ENCODE assay signal across 18 mouse cellular contexts in genomic region chr17:11887591-11888205, GRCm38 (mm10).
DNase-seq lines count a peak whose midpoint lies in the region; ATAC-seq and TF ChIP-seq lines count a peak whose summit lies in the region.
"Had no signal": no experiment of that assay in that cellular context is flagged by ENCODE, and none has a peak within 500 bp of the region (broad histone marks: within the 10 kb centered on the region; RNA-seq: fewer than 3 reads in every experiment).

No protein-coding gene starts in this region.

- no peaks in the 10 kb centered on the region for H3K9me3 ChIP-seq in midbrain, postnatal 0 days (ENCODE audit: low read length)
- no peaks in the 10 kb centered on the region for H3K9me3 ChIP-seq in midbrain, embryonic 16.5 days (replicated peaks; ENCODE audit: control insufficient read depth, low read length, poor library complexity, severe bottlenecking)
- H3K9me3 ChIP-seq in hindbrain, embryonic 15.5 days: no peaks in the 10 kb centered on the region
- H3K9me3 ChIP-seq: embryonic facial prominence, embryonic 10.5 days; G1E; kidney, embryonic 15.5 days; limb, embryonic 13.5 days; liver, embryonic 15.5 days had no signal

- no peak for TF ChIP-seq POLR2A in cerebellum, adult 2 months (IDR thresholded peaks at IDR 0.05; ENCODE audit: borderline replicate concordance, insufficient read depth, low read length)

- no peaks in the 10 kb centered on the region for H3K36me3 ChIP-seq in midbrain, postnatal 0 days (ENCODE audit: insufficient read depth, low read length)
- no peaks in the 10 kb centered on the region for H3K36me3 ChIP-seq in midbrain, embryonic 16.5 days (ENCODE audit: control insufficient read depth, insufficient read depth, low read length)
- H3K36me3 ChIP-seq in hindbrain, embryonic 15.5 days: no peaks in the 10 kb centered on the region
- H3K36me3 ChIP-seq: embryonic facial prominence, embryonic 10.5 days; G1E; kidney, embryonic 15.5 days; limb, embryonic 13.5 days; liver, embryonic 15.5 days had no signal

- H3K4me3 ChIP-seq in midbrain, postnatal 0 days (ENCODE audit: low read depth, low read length): no peak overlapping the region
- no peak overlapping the region for H3K4me3 ChIP-seq in midbrain, embryonic 16.5 days (ENCODE audit: low read depth, low read length)
- no peak overlapping the region for H3K4me3 ChIP-seq in cerebellum, adult 2 months (replicated peaks; ENCODE audit: insufficient read depth, low read depth, low read length)
- no peak overlapping the region for H3K4me3 ChIP-seq in hindbrain, embryonic 15.5 days
- H3K4me3 ChIP-seq: embryonic facial prominence, embryonic 10.5 days; erythroblast, embryonic 14.5 days; kidney, embryonic 15.5 days; limb, embryonic 13.5 days; liver, embryonic 15.5 days had no signal

- no peaks in the 10 kb centered on the region for H3K4me1 ChIP-seq in midbrain, postnatal 0 days (ENCODE audit: insufficient read depth, low read length)
- H3K4me1 ChIP-seq in midbrain, embryonic 16.5 days (ENCODE audit: control insufficient read depth, insufficient read depth, low read length): no peaks in the 10 kb centered on the region
- peaks cover 7% of the 10 kb centered on the region for H3K4me1 ChIP-seq in cerebellum, adult 2 months (ENCODE audit: control insufficient read depth, insufficient read depth, low read length)
- H3K4me1 ChIP-seq in hindbrain, embryonic 15.5 days (replicated peaks): no peaks in the 10 kb centered on the region
- H3K4me1 ChIP-seq: embryonic facial prominence, embryonic 10.5 days; kidney, embryonic 15.5 days; limb, embryonic 13.5 days; liver, embryonic 15.5 days had no signal

- H3K4me2 ChIP-seq in midbrain, postnatal 0 days (ENCODE audit: low read depth, low read length, poor library complexity, severe bottlenecking): no peak overlapping the region
- H3K4me2 ChIP-seq in midbrain, embryonic 16.5 days (ENCODE audit: low read length): no peak overlapping the region
- H3K4me2 ChIP-seq in hindbrain, embryonic 15.5 days: no peak overlapping the region
- H3K4me2 ChIP-seq: kidney, embryonic 15.5 days; limb, embryonic 13.5 days; liver, embryonic 15.5 days; midbrain, embryonic 11.5 days had no signal

- no peak overlapping the region for H3K27ac ChIP-seq in midbrain, postnatal 0 days (ENCODE audit: low read depth, low read length)
- H3K27ac ChIP-seq in midbrain, embryonic 16.5 days (ENCODE audit: low read length): no peak overlapping the region
- no peak overlapping the region for H3K27ac ChIP-seq in cerebellum, adult 2 months (ENCODE audit: insufficient read depth, low read length)
- H3K27ac ChIP-seq in hindbrain, embryonic 15.5 days (replicated peaks): peak overlapping the region; percentile 63; the same call in 1 of the 2 replicates
- H3K27ac ChIP-seq: embryonic facial prominence, embryonic 10.5 days; kidney, embryonic 15.5 days; limb, embryonic 13.5 days; liver, embryonic 15.5 days had no signal

- DNase-seq in midbrain, postnatal 0 days (ENCODE audit: low spot score): peak; percentile 82
- peak; percentile 81 to 92 for DNase-seq in cerebellum, adult 2 months
- DNase-seq in lung, postnatal 10 days: no peak
- no peak for DNase-seq in adrenal gland, postnatal 25 days
- no peak for DNase-seq in gastrocnemius, adult 8-10 months (ENCODE audit: low spot score in 2 of 2)
- DNase-seq: adrenal gland, adult 2 months; gastrocnemius, postnatal 36 days; lung, postnatal 14 days; right cerebral cortex, postnatal 4 days had no signal

- H3K9ac ChIP-seq in midbrain, postnatal 0 days (replicated peaks; ENCODE audit: low read length, poor library complexity, severe bottlenecking): no peak overlapping the region
- H3K9ac ChIP-seq in midbrain, embryonic 16.5 days (ENCODE audit: low read depth, low read length): no peak overlapping the region
- no peak overlapping the region for H3K9ac ChIP-seq in hindbrain, embryonic 15.5 days
- H3K9ac ChIP-seq: kidney, embryonic 15.5 days; limb, embryonic 13.5 days; liver, embryonic 15.5 days had no signal

- no peak for TF ChIP-seq CTCF in midbrain, postnatal 0 days (IDR thresholded peaks at IDR 0.05)
- no peak for TF ChIP-seq CTCF in cerebellum, adult 2 months (IDR thresholded peaks at IDR 0.05; ENCODE audit: borderline replicate concordance, insufficient read depth, low read depth, low read length)

- 62% methylated on average over 12 of the region's 12 CpGs for whole genome bisulfite sequencing in midbrain, postnatal 0 days
- 61% methylated on average over 12 of the region's 12 CpGs for WGBS in midbrain, embryonic 16.5 days
- WGBS in cerebellum, adult 2 months: 10% methylated on average over 12 of the region's 12 CpGs
- 50% methylated on average over 12 of the region's 12 CpGs for WGBS in hindbrain, embryonic 15.5 days

- no peak; the same call in 1 of the 2 replicates for ATAC-seq in midbrain, postnatal 0 days (ENCODE audit: low FRiP score)
- ATAC-seq in midbrain, embryonic 16.5 days: no peak
- ATAC-seq in hindbrain, embryonic 15.5 days (ENCODE audit: low FRiP score, low read depth): peak; percentile 42; the same call in 1 of the 2 replicates

- H3K27me3 ChIP-seq in midbrain, postnatal 0 days (ENCODE audit: insufficient read depth, low read length): no peaks in the 10 kb centered on the region
- no peaks in the 10 kb centered on the region for H3K27me3 ChIP-seq in midbrain, embryonic 16.5 days (ENCODE audit: control insufficient read depth, insufficient read depth, low read depth, low read length)
- no peaks in the 10 kb centered on the region for H3K27me3 ChIP-seq in cerebellum, adult 2 months (ENCODE audit: control insufficient read depth, insufficient read depth, low read length)
- no peaks in the 10 kb centered on the region for H3K27me3 ChIP-seq in hindbrain, embryonic 15.5 days
- H3K27me3 ChIP-seq: kidney, embryonic 15.5 days; limb, embryonic 13.5 days; liver, embryonic 15.5 days had no signal

Comparison
In these comparisons a context has a peak if more than half of its experiments do, and no peak if none do; other contexts are left out.
1. DNase-seq: peak in midbrain, postnatal 0 days (single experiment) and cerebellum, adult 2 months (2 of 2); none in lung, postnatal 10 days (single experiment), adrenal gland, postnatal 25 days (single experiment) and gastrocnemius, adult 8-10 months (0 of 2).